Mouse (Mus musculus) heart, postnatal 0 days (tissue): ENCODE measurements around the gene BC035044.

Experiments used
- CTCF ChIP-seq: IDR thresholded peaks from 2 replicates; pipeline ENCODE4 v1.5.1; 2016; ENCODE audit warnings: antibody characterized with exemption, control low read depth, low read depth
- EP300 ChIP-seq: IDR thresholded peaks from 2 replicates; pipeline ENCODE4 v1.6.1; 2016; ENCODE audit warnings: antibody characterized with exemption, low read depth

DNA sequence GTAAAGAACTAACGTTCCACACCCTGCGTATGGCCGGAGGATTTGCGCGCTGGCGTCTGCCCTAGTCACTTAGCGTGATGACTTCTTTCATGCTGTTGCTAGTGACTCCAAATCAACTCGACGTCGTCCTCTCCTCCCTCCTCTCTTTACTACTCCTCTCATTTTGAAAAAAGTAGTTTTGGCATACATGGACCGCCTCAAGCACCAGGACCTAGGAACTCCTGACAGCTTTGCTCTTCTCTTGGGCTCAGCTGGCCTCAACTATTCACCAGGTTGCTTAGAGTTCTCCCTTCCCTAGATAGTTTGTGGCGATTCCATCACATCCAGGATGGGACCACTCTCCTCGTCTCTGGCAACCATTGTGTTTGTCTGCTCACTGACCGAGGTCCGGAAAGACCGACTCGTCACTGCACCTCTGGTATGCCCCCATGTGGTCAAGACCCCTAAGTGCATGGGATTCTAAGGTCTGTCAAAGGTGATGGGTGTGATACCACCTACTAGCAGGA, 51.6 kb downstream of the BC035044 start:
- TF ChIP-seq CTCF (peak; percentile 88), EP300 (no peak)
